In the genomic region with DNA sequence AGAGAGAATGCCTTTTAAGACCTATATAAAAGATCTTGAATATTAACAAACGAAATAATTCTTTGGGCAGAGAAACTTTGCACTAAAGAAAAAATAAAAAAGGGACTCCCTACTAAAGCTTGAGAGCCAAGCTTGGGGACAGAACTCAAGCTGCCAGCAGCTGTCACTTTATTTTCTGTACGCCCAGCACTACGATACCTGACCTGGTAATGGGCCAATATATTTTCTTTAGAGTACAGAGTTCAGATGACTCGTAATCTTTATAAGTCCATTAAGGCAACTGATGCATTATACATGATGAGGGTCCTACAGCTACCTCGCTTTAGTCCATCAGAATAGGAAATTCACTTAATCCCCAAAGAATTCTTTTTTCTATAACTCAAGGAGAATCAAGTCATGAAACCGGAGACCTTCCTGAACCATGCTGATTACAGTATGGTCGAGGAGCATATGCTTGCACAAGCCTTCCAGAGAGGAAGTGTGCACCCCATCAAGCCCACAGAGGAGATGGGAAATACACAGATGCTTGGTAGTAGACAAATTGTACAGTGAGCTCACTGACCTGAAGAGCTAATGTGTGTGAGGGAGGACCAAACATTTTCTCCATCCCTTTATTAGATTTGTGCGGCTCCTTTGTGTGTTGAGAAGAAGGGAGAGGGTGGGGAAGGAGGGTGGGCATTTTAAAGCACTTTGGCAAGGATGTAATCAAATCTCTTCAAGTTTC, we compare ENCODE assay signal across 14 mouse cellular contexts.
DNase-seq lines count a peak whose midpoint lies in the region; ATAC-seq and TF ChIP-seq lines count a peak whose summit lies in the region.
"Had no signal": no experiment of that assay in that cellular context is flagged by ENCODE, and none has a peak within 500 bp of the region (broad histone marks: within the 10 kb centered on the region; RNA-seq: fewer than 3 reads in every experiment).

No protein-coding gene starts in this region.

- H3K27ac ChIP-seq in hindbrain, embryonic 13.5 days, result peak overlapping the region; percentile 55; the same call in 1 of the 2 replicates
- no peak overlapping the region for H3K27ac ChIP-seq in hindbrain, embryonic 11.5 days (ENCODE audit: low read depth, low read length)
- peak overlapping the region; percentile 64; the same call in 1 of the 2 replicates for H3K27ac ChIP-seq in cerebellum, adult 2 months (ENCODE audit: insufficient read depth, low read length)
- H3K27ac ChIP-seq in embryonic facial prominence, embryonic 12.5 days, result no peak overlapping the region
- no peak overlapping the region for H3K27ac ChIP-seq in hindbrain, embryonic 16.5 days (ENCODE audit: low read depth, low read length)
- no peak overlapping the region for H3K27ac ChIP-seq in kidney, adult 2 months (ENCODE audit: insufficient read depth, low read depth, low read length)
- no peak overlapping the region for H3K27ac ChIP-seq in kidney, embryonic 16.5 days (ENCODE audit: low read length)

- H3K9ac ChIP-seq in hindbrain, embryonic 13.5 days, result no peak overlapping the region
- no peak overlapping the region for H3K9ac ChIP-seq in hindbrain, embryonic 11.5 days (ENCODE audit: low read depth, low read length)
- H3K9ac ChIP-seq in embryonic facial prominence, embryonic 12.5 days, result no peak overlapping the region
- H3K9ac ChIP-seq in hindbrain, embryonic 16.5 days (ENCODE audit: low read depth, low read length), result no peak overlapping the region
- no peak overlapping the region for H3K9ac ChIP-seq in kidney, embryonic 16.5 days (replicated peaks; ENCODE audit: low read length)

- H3K27me3 ChIP-seq in hindbrain, embryonic 13.5 days, result no peaks in the 10 kb centered on the region
- H3K27me3 ChIP-seq in hindbrain, embryonic 11.5 days (ENCODE audit: control insufficient read depth, insufficient read depth, low read length), result no peaks in the 10 kb centered on the region
- no peaks in the 10 kb centered on the region for H3K27me3 ChIP-seq in cerebellum, adult 2 months (ENCODE audit: control insufficient read depth, insufficient read depth, low read length)
- no peaks in the 10 kb centered on the region for H3K27me3 ChIP-seq in embryonic facial prominence, embryonic 12.5 days
- no peaks in the 10 kb centered on the region for H3K27me3 ChIP-seq in hindbrain, embryonic 16.5 days (replicated peaks; ENCODE audit: control insufficient read depth, insufficient read depth, low read length)
- no peaks in the 10 kb centered on the region for H3K27me3 ChIP-seq in kidney, adult 2 months (replicated peaks; ENCODE audit: control insufficient read depth, insufficient read depth, low read length)
- no peaks in the 10 kb centered on the region for H3K27me3 ChIP-seq in kidney, embryonic 16.5 days (ENCODE audit: insufficient read depth, low read length)

- TF ChIP-seq POLR2A in cerebellum, adult 2 months (IDR thresholded peaks at IDR 0.05; ENCODE audit: borderline replicate concordance, insufficient read depth, low read length), result no peak
- TF ChIP-seq POLR2A in kidney, adult 2 months (IDR thresholded peaks at IDR 0.05; ENCODE audit: low read depth, low read length), result no peak

- ATAC-seq in hindbrain, embryonic 13.5 days (ENCODE audit: low FRiP score), result peak; percentile 80
- no peak for ATAC-seq in hindbrain, embryonic 11.5 days (ENCODE audit: low FRiP score)
- ATAC-seq in embryonic facial prominence, embryonic 12.5 days (ENCODE audit: insufficient number of reproducible peaks, insufficient read depth, low FRiP score, low TSS enrichment), result 0 out of 2 replicates have a peak, but pooled peaks have one; percentile 52
- ATAC-seq in hindbrain, embryonic 16.5 days, result peak; percentile 70
- ATAC-seq in kidney, embryonic 16.5 days (ENCODE audit: low FRiP score, low TSS enrichment), result no peak
- ATAC-seq: lung, postnatal 0 days had no signal

- H3K36me3 ChIP-seq in hindbrain, embryonic 13.5 days, result no peaks in the 10 kb centered on the region
- no peaks in the 10 kb centered on the region for H3K36me3 ChIP-seq in hindbrain, embryonic 11.5 days (ENCODE audit: control insufficient read depth, insufficient read depth, low read length)
- H3K36me3 ChIP-seq in embryonic facial prominence, embryonic 12.5 days, result no peaks in the 10 kb centered on the region
- H3K36me3 ChIP-seq in hindbrain, embryonic 16.5 days (ENCODE audit: control insufficient read depth, insufficient read depth, low read length), result no peaks in the 10 kb centered on the region
- H3K36me3 ChIP-seq in kidney, adult 2 months (ENCODE audit: control insufficient read depth, insufficient read depth, low read length), result no peaks in the 10 kb centered on the region
- no peaks in the 10 kb centered on the region for H3K36me3 ChIP-seq in kidney, embryonic 16.5 days (ENCODE audit: insufficient read depth, low read length)

- H3K4me2 ChIP-seq in hindbrain, embryonic 13.5 days, result no peak overlapping the region
- no peak overlapping the region for H3K4me2 ChIP-seq in hindbrain, embryonic 11.5 days (replicated peaks; ENCODE audit: low read depth, low read length)
- H3K4me2 ChIP-seq in embryonic facial prominence, embryonic 12.5 days (replicated peaks), result no peak overlapping the region
- H3K4me2 ChIP-seq in hindbrain, embryonic 16.5 days (ENCODE audit: low read length), result no peak overlapping the region
- H3K4me2 ChIP-seq in kidney, embryonic 16.5 days (replicated peaks; ENCODE audit: low read depth, low read length), result no peak overlapping the region

- 76% methylated on average over 8 of the region's 8 CpGs for WGBS in hindbrain, embryonic 13.5 days
- 84% methylated on average over 8 of the region's 8 CpGs for WGBS in hindbrain, embryonic 11.5 days
- 14% methylated on average over 8 of the region's 8 CpGs for WGBS in cerebellum, adult 2 months
- 70% methylated on average over 8 of the region's 8 CpGs for WGBS in embryonic facial prominence, embryonic 12.5 days
- WGBS in hindbrain, embryonic 16.5 days, result 77% methylated on average over 8 of the region's 8 CpGs
- 74% methylated on average over 8 of the region's 8 CpGs for WGBS in kidney, adult 2 months
- WGBS in kidney, embryonic 16.5 days, result 84% methylated on average over 8 of the region's 8 CpGs

- no peak for TF ChIP-seq CTCF in cerebellum, adult 2 months (IDR thresholded peaks at IDR 0.05; ENCODE audit: borderline replicate concordance, insufficient read depth, low read depth, low read length)
- no peak for TF ChIP-seq CTCF in kidney, adult 2 months (conservative IDR thresholded peaks at IDR 0.05; ENCODE audit: insufficient read depth, insufficient read length, low read depth, low read length)

- no peaks in the 10 kb centered on the region for H3K9me3 ChIP-seq in hindbrain, embryonic 13.5 days
- H3K9me3 ChIP-seq in hindbrain, embryonic 11.5 days (ENCODE audit: control insufficient read depth, low read length), result no peaks in the 10 kb centered on the region
- no peaks in the 10 kb centered on the region for H3K9me3 ChIP-seq in embryonic facial prominence, embryonic 12.5 days
- H3K9me3 ChIP-seq in hindbrain, embryonic 16.5 days (ENCODE audit: control insufficient read depth, low read length), result no peaks in the 10 kb centered on the region
- H3K9me3 ChIP-seq in kidney, embryonic 16.5 days (ENCODE audit: low read length), result no peaks in the 10 kb centered on the region

- no peak for DNase-seq in hindbrain, embryonic 11.5 days (ENCODE audit: low spot score)
- DNase-seq in cerebellum, adult 2 months, result peak; percentile 69 to 88
- DNase-seq in kidney, adult 2 months, result no peak
- DNase-seq in heart, postnatal 14 days, result no peak
- DNase-seq: gastrocnemius, postnatal 36 days; kidney, postnatal 25 days; right cerebral cortex, postnatal 4 days; thymus, postnatal 4 days had no signal

- H3K4me3 ChIP-seq in hindbrain, embryonic 13.5 days, result no peak overlapping the region
- no peak overlapping the region for H3K4me3 ChIP-seq in hindbrain, embryonic 11.5 days (ENCODE audit: low read depth, low read length)
- no peak overlapping the region for H3K4me3 ChIP-seq in cerebellum, adult 2 months (replicated peaks; ENCODE audit: insufficient read depth, low read depth, low read length)
- no peak overlapping the region for H3K4me3 ChIP-seq in embryonic facial prominence, embryonic 12.5 days
- no peak overlapping the region for H3K4me3 ChIP-seq in hindbrain, embryonic 16.5 days (ENCODE audit: low read length)
- no peak overlapping the region for H3K4me3 ChIP-seq in kidney, adult 2 months (ENCODE audit: insufficient read depth, low read depth, low read length)
- no peak overlapping the region for H3K4me3 ChIP-seq in kidney, embryonic 16.5 days (ENCODE audit: low read length)
- H3K4me3 ChIP-seq: erythroblast, embryonic 14.5 days had no signal

- intact Hi-C loops in heart, postnatal 14 days (cut with DNase I), result no loop called here

- no peaks in the 10 kb centered on the region for H3K4me1 ChIP-seq in hindbrain, embryonic 13.5 days (replicated peaks)
- H3K4me1 ChIP-seq in hindbrain, embryonic 11.5 days (replicated peaks; ENCODE audit: control insufficient read depth, insufficient read depth, low read length), result no peaks in the 10 kb centered on the region
- H3K4me1 ChIP-seq in cerebellum, adult 2 months (ENCODE audit: control insufficient read depth, insufficient read depth, low read length), result peaks cover 22% of the 10 kb centered on the region; the same call in 1 of the 2 replicates
- no peaks in the 10 kb centered on the region; the same call in 1 of the 2 replicates for H3K4me1 ChIP-seq in embryonic facial prominence, embryonic 12.5 days
- peaks cover 3% of the 10 kb centered on the region; the same call in 1 of the 2 replicates for H3K4me1 ChIP-seq in hindbrain, embryonic 16.5 days (ENCODE audit: control insufficient read depth, insufficient read depth, low read depth, low read length)
- H3K4me1 ChIP-seq in kidney, adult 2 months (ENCODE audit: control insufficient read depth, insufficient read depth, low read length), result no peaks in the 10 kb centered on the region
- no peaks in the 10 kb centered on the region for H3K4me1 ChIP-seq in kidney, embryonic 16.5 days (ENCODE audit: insufficient read depth, low read length)

Comparison
In these comparisons a context has a peak if more than half of its experiments do, and no peak if none do; other contexts are left out.
1. ATAC-seq: peak in hindbrain, embryonic 13.5 days (single experiment), embryonic facial prominence, embryonic 12.5 days (single experiment) and hindbrain, embryonic 16.5 days (single experiment); none in hindbrain, embryonic 11.5 days (single experiment) and kidney, embryonic 16.5 days (single experiment).
2. H3K27ac ChIP-seq: peak in hindbrain, embryonic 13.5 days (single experiment) and cerebellum, adult 2 months (single experiment); none in hindbrain, embryonic 11.5 days (single experiment), embryonic facial prominence, embryonic 12.5 days (single experiment), hindbrain, embryonic 16.5 days (single experiment), kidney, adult 2 months (single experiment) and kidney, embryonic 16.5 days (single experiment).
3. DNase-seq: peak in cerebellum, adult 2 months (2 of 2); none in hindbrain, embryonic 11.5 days (single experiment), kidney, adult 2 months (single experiment) and heart, postnatal 14 days (0 of 2).